Mouse (Mus musculus) limb, embryonic 12.5 days (tissue): ENCODE results near the gene Gm4353. TPM values are rescaled to one million over a fixed set of nuclear protein-coding genes. Genes with fewer than 3 reads are reported as not detected.

Source experiments
- ATAC-seq: fragments of 200-750 bp; cut with Nextera tagmentation; 2 replicates; pipeline ENCODE4 v1.8.0; 2017; ENCODE audit warnings: low read depth, moderate TSS enrichment; ENCODE audit not compliant: insufficient number of reproducible peaks, insufficient read depth, low FRiP score, low TSS enrichment
- H3K27ac ChIP-seq: fragments of 300-500 bp; sonication (generic); 2 replicates; pipeline ENCODE4 v1.5.1; 2016; ENCODE audit warnings: mild to moderate bottlenecking, moderate library complexity
- H3K27me3 ChIP-seq: fragments of 300-500 bp; sonication (generic); 2 replicates; pipeline ENCODE4 v1.6.1; 2016; ENCODE audit warnings: mild to moderate bottlenecking, moderate library complexity
- H3K36me3 ChIP-seq: fragments of 300-500 bp; sonication (generic); 2 replicates; pipeline ENCODE4 v1.6.1; 2016; ENCODE audit warnings: mild to moderate bottlenecking, moderate library complexity
- H3K4me1 ChIP-seq: fragments of 300-500 bp; sonication (generic); replicated peaks from 2 replicates; pipeline ENCODE4 v1.6.1; 2016
- H3K4me2 ChIP-seq: fragments of 300-500 bp; sonication (generic); 2 replicates; pipeline ENCODE4 v1.6.1; 2016; ENCODE audit warnings: mild to moderate bottlenecking, moderate library complexity
- H3K4me3 ChIP-seq: fragments of 300-500 bp; sonication (generic); replicated peaks from 2 replicates; pipeline ENCODE4 v1.5.1; 2016; ENCODE audit warnings: mild to moderate bottlenecking
- H3K9ac ChIP-seq: fragments of 300-500 bp; sonication (generic); replicated peaks from 2 replicates; pipeline ENCODE4 v1.6.1; 2016; ENCODE audit warnings: mild to moderate bottlenecking, moderate library complexity
- H3K9me3 ChIP-seq: fragments of 300-500 bp; sonication (generic); 2 replicates; pipeline ENCODE4 v1.6.1; 2016; ENCODE audit warnings: mild to moderate bottlenecking, moderate library complexity
- WGBS: fragments of 180-500 bp; shearing (Covaris S2); methylation state at CpG from one replicate; pipeline ENCODE4 v1.1.7; 2016; 5-methylcytosine and 5-hydroxymethylcytosine counted together
- polyA plus RNA-seq: library from polyadenylated mRNA; unstranded; fragments of >200 nt; fragmentation: Nextera tagmentation; extraction: Ambion mirVana; gene quantifications from 2 replicates; pipeline ENCODE4 v1.2.1, GENCODE M21; 2016

Gm4353 gene
- polyA plus RNA-seq, 1 experiment from 2014 or later: 1.6 TPM

- ATAC-seq: peak; percentile 77
- peak overlapping the region; percentile 83 for H3K27ac ChIP-seq
- peak overlapping the region; percentile 88 for H3K9ac ChIP-seq
- H3K27me3 ChIP-seq: peaks cover 59% of the 10 kb centered on the region
- no peaks in the 10 kb centered on the region for H3K36me3 ChIP-seq
- H3K4me3 ChIP-seq: peak overlapping the region; percentile 65
- under 1% methylated on average over 48 of the region's 48 CpGs for WGBS
- H3K9me3 ChIP-seq: no peaks in the 10 kb centered on the region
- H3K4me1 ChIP-seq: peaks cover 25% of the 10 kb centered on the region
- H3K4me2 ChIP-seq: peak overlapping the region; percentile 96
Measured at GRCm38 (mm10) chr7:116039538-116040466, 44.6 kb downstream of the Gm4353 start.

GRCm38 (mm10) chr7:116039196-116039537 is 45.3 kb downstream of the Gm4353 start, which contains the start of gene 1110004F10Rik:
TSS of gene 1110004F10Rik (plus strand) at chr7:116039397.
- peak within 1 kb of the TSS; percentile 88 for H3K9ac ChIP-seq
- peaks cover 30% of the 10 kb centered on the region for H3K4me1 ChIP-seq
- H3K4me3 ChIP-seq: peak within 1 kb of the TSS; percentile 65
- H3K27ac ChIP-seq: peak within 1 kb of the TSS; percentile 83
- no peaks in the 10 kb centered on the region for H3K36me3 ChIP-seq
- H3K27me3 ChIP-seq: peaks cover 66% of the 10 kb centered on the region
- peak; percentile 49 for ATAC-seq
- no peaks in the 10 kb centered on the region for H3K9me3 ChIP-seq
- WGBS: 0% methylated on average over 11 of the region's 11 CpGs
- peak within 1 kb of the TSS; percentile 96 for H3K4me2 ChIP-seq

GRCm38 (mm10) chr7:116038511-116038910 is 45.9 kb downstream of the Gm4353 start, which contains the start of gene Sox6:
TSS of gene Sox6 (minus strand) at chr7:116038796.
- H3K4me1 ChIP-seq: peaks cover 35% of the 10 kb centered on the region
- peak within 1 kb of the TSS; percentile 65 for H3K4me3 ChIP-seq
- peak within 1 kb of the TSS; percentile 83 for H3K27ac ChIP-seq
- H3K27me3 ChIP-seq: peaks cover 66% of the 10 kb centered on the region
- no peaks in the 10 kb centered on the region for H3K9me3 ChIP-seq
- peak within 1 kb of the TSS; percentile 88 for H3K9ac ChIP-seq
- no peak for ATAC-seq
- no peaks in the 10 kb centered on the region for H3K36me3 ChIP-seq
- H3K4me2 ChIP-seq: peak within 1 kb of the TSS; percentile 96
- under 1% methylated on average over 11 of the region's 11 CpGs for WGBS

- peak overlapping the region; percentile 88 for H3K9ac ChIP-seq
- peak overlapping the region; percentile 83; the same call in 1 of the 2 replicates for H3K27ac ChIP-seq
- peaks cover 35% of the 10 kb centered on the region for H3K4me1 ChIP-seq
- H3K36me3 ChIP-seq: no peaks in the 10 kb centered on the region
- WGBS: 2% methylated on average over 13 of the region's 13 CpGs
- H3K9me3 ChIP-seq: no peaks in the 10 kb centered on the region
- no peak for ATAC-seq
- H3K4me3 ChIP-seq: peak overlapping the region; percentile 65
- H3K27me3 ChIP-seq: peaks cover 66% of the 10 kb centered on the region
- H3K4me2 ChIP-seq: peak overlapping the region; percentile 96
Measured at GRCm38 (mm10) chr7:116038024-116038423, 46.4 kb downstream of the Gm4353 start.

- Histone ChIP-seq H3K27me3 (peaks cover 66% of the 10 kb centered on the region), H3K27ac (peak overlapping the region; percentile 66), H3K4me1 (peaks cover 32% of the 10 kb centered on the region), H3K4me2 (peak overlapping the region; percentile 96), H3K9me3 (no peaks in the 10 kb centered on the region), H3K9ac (peak overlapping the region; percentile 88), H3K36me3 (no peaks in the 10 kb centered on the region), H3K4me3 (peak overlapping the region; percentile 65)
- 15% methylated on average over 18 of the region's 18 CpGs for WGBS
- ATAC-seq: no peak
Measured at GRCm38 (mm10) chr7:116036591-116037555, 47.6 kb downstream of the Gm4353 start.

GRCm38 (mm10) chr7:116035504-116035903 is 48.9 kb downstream of the Gm4353 start:
- Histone ChIP-seq H3K27ac (no peak overlapping the region), H3K9ac (peak overlapping the region; percentile 88; the same call in 1 of the 2 replicates)

GRCm38 (mm10) chr7:116034282-116034758 is 50.1 kb downstream of the Gm4353 start:
- Histone ChIP-seq H3K36me3 (no peaks in the 10 kb centered on the region), H3K9me3 (no peaks in the 10 kb centered on the region), H3K4me3 (peak overlapping the region; percentile 65), H3K4me1 (peaks cover 43% of the 10 kb centered on the region), H3K9ac (peak overlapping the region; percentile 88), H3K27ac (peak overlapping the region; percentile 96), H3K4me2 (peak overlapping the region; percentile 96), H3K27me3 (peaks cover 63% of the 10 kb centered on the region)
- peak; percentile 33; the same call in 1 of the 2 replicates for ATAC-seq
- WGBS: under 1% methylated on average over 25 of the region's 25 CpGs

More at GRCm38 (mm10) chr7:116035504-116035903, 48.9 kb downstream of the Gm4353 start:
- H3K9me3 ChIP-seq: no peaks in the 10 kb centered on the region
- H3K4me2 ChIP-seq: peak overlapping the region; percentile 96
- H3K27me3 ChIP-seq: peaks cover 63% of the 10 kb centered on the region
- no peak for ATAC-seq
- peaks cover 37% of the 10 kb centered on the region for H3K4me1 ChIP-seq
- no peaks in the 10 kb centered on the region for H3K36me3 ChIP-seq
- H3K4me3 ChIP-seq: peak overlapping the region; percentile 65
- 41% methylated on average over 4 of the region's 4 CpGs for WGBS

- peak overlapping the region; percentile 65 for H3K4me3 ChIP-seq
- 0 out of 2 replicates have a peak, but pooled peaks have one; percentile 23 for ATAC-seq
Measured at GRCm38 (mm10) chr7:116033371-116034241, 50.8 kb downstream of the Gm4353 start.

More at GRCm38 (mm10) chr7:116033371-116034241, 50.8 kb downstream of the Gm4353 start:
- Histone ChIP-seq H3K4me2 (peak overlapping the region; percentile 96), H3K27me3 (peaks cover 59% of the 10 kb centered on the region), H3K9ac (peak overlapping the region; percentile 88), H3K4me1 (peaks cover 38% of the 10 kb centered on the region), H3K36me3 (no peaks in the 10 kb centered on the region), H3K9me3 (no peaks in the 10 kb centered on the region), H3K27ac (peak overlapping the region; percentile 96)
- WGBS: under 1% methylated on average over 54 of the region's 54 CpGs
